Mouse (Mus musculus) gastrocnemius, postnatal 14 days (tissue): Measurements from ENCODE around the gene Rtraf. TPM values are rescaled to one million over a fixed set of nuclear protein-coding genes. Genes with fewer than 3 reads are reported as not detected.
A peak's percentile ranks its signal among the peaks of the same experiment; 100 is the strongest.

ENCODE experiments used
- DNase-seq: peaks from one replicate; pipeline ENCODE4 v3.0.0; 2021; ENCODE audit warnings: mixed read lengths
- intact Hi-C: fragments of 180-260 bp; cut with DNase I; formaldehyde crosslinking; loops from one replicate; pipeline ENCODE4 v1.15.1; 2025; ENCODE audit warnings: low total_unique reads
- total RNA-seq, 2 experiments: library from RNA; stranded (reverse); gene quantifications; 2 replicates each; pipeline ENCODE4 v1.2.3; 2021

Rtraf gene
- total RNA-seq, 2 experiments from 2014 or later, result 68.0 to 70.2 TPM

DNA sequence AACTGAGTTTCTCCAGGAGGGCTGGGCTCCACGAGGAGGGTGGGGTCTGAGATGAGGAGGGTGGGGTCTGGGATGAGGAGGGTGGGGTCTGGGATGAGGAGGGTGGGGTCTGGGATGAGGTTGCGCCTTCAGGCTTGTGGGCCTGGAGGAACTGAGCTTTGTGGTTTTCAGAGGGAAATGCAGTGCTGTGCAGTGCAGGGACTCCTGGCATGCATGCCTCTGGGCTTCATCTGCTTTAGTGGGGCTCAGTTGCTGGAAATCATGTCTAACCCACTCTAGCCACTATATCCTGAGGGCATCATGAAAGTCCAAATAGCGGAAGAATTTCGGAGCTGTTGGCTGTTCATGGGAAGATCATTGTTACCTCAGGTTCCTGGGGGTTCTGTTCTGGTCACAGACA, 20.4 kb downstream of the Rtraf start:
- DNase-seq, result no peak
- intact Hi-C loops, result no loop called here

DNA sequence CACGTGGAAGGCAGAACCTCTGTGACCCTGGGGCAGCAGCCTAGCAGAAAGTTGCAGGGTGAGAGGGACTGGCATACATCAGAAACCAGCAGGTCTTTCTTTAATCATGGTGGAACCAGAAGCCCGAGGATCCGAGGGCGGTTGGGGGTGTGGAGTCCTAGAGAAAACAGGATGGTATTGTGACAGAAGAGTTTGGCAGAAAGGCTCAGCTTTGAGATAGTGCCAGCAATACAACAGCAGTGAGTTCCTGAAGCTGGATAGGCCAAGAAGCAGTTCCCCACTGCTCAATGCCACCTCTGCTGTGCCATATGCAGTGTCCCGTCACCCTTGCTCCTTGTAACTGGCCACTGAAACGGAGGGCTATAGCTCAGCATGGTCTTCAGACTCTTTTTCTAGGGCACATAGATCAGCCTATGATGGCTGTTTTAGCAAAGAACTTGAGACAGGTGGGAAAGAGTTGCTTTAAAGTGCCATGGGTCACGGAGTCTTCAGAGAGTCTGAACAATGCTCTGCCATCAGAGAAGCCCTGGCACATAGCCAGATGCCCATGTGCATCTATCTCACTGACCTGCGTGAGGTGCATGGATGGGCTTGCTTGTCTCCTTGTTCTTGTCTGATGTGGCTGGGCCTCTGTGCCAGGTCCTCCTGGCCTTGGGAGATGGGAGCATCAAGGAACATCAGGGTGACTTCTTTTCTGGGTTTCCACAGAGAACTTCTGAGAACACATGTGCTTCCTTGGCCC, 22.0 kb downstream of the Rtraf start:
- intact Hi-C loops, result no loop called here
- DNase-seq, result no peak

DNA sequence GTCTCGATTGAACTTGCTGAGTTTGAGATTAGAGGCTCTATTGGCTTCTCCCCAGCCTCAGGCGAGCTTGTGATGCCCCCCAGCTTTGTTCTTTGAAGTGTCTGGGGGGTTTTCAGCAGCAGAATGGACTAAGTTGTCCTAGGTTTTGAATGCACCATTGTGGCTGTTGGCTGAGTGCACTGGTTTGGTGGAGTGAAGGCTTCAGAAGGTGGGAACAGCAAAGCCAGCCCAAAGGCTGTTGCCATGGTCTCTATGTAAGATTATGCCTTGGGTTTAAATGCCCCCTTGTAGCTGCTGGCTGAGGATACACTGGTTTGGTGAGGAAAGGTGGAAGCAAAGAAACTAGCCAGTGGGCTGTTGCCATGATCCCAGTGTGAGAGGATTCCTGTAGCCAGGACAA, 23.1 kb downstream of the Rtraf start:
- intact Hi-C loops, result no loop called here
- no peak for DNase-seq

DNA sequence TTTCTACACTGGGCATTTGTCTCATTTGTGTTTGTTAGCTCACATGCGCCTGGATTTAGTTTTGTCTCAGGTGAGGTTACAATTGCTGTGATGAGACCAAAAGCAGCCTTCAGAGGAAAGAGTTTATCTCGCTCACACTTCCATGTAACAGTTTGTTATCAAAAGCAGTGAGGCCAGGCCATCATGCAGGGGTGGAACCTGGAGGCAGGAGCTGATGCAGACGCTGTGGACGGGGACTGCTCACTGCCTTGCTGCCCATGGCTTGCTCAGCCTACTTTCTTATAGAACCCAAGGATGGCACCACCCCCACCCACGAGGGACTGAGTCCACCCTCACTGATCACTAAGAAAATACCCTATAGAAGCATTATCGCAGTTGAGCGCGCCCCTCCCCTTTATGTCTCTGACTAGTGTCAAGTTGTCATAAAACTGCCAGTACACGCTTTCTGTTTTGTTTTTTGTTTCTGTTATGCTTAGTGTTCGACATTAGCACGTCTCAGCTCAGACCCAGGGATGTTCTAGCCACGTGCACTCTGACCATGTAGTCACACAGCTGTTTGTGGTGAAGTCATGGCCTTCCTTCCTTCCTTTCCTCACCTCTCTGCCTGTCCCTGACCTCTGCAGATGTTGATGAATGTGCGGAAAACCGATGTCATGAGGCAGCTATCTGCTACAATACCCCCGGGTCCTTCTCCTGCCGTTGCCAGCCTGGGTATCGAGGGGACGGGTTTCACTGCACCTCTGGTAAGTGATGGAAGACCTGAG, 26.9 kb downstream of the Rtraf start:
- intact Hi-C loops, result no loop called here
- DNase-seq, result no peak

DNA sequence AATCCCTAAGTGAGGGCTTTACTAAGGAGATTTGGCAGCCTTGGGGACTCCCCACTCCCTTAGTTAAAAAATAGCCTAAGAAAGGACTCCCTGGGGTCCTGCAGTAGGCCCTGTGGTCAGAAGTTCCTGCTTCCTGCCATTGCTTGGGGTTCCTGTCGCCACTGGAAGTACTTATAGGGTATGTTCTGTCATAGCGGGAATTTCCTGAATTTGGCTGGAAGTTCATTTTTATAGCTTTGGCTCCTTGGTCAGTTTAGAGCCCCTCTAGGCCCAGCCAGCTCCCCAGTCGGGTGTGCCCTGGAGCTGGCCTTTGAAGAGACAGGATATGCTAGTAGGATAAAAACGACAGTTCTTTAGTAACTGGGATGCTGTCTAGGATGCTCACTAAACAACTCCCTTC, 28.7 kb downstream of the Rtraf start:
- intact Hi-C loops, result no loop called here
- DNase-seq, result no peak

DNA sequence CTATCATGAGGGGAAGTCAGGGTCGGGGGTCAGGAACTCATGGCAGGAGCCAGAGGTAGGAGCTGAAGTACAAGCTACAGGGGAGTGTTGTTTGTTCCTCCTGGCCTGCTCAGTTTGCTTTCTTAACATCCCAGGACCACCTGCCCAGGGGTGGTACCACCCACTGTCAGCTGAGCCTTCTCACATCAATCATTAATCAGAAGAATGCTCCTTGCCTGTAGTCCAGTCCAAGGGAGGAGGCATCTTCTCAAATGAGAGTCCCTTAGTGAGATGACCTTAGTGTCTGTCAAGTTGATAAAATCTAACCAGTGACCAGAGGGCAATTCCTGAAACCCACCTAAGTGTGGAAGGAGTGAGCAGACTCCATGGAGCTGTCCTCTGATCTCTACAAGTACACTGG, 35.2 kb downstream of the Rtraf start:
- DNase-seq, result no peak
- intact Hi-C loops, result no loop called here

DNA sequence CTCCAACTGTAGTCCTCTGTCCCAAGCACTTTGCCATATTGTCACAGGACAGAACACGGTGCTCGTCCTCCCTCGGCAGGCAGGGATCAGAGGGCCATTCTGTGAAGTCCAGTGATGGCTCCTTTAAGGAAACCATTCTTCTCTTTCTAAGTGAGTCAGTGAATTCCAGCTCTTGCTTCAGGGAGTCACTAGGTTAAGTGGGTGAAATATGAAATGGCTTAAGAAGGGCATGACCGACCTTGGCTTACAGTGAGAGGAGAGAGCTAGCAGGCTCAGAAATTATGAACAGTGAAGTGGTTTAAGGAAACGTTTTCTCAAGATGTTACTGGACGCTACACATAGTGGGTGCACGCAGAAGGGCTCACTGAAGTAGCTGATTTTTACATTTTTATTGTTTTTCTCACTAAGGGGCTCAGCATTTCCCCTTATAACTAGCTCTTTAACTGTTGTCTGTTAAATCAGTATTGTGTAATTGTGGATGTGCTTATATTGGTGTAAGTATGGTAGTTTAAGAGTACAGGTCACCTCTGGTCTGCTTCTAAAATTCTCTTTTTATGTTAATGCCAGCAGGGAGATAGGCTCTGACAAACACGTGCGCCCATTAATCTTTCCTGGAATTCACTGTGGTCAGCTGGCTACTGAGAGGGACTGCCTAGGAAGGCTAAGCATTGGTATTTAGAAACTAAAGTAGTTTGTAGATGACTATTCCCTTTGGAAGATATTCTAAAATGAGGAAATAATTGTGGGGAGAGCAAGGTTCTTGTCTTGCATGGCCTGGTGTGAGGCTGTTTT, 37.6 kb downstream of the Rtraf start:
- intact Hi-C loops, result no loop called here
- DNase-seq, result no peak

DNA sequence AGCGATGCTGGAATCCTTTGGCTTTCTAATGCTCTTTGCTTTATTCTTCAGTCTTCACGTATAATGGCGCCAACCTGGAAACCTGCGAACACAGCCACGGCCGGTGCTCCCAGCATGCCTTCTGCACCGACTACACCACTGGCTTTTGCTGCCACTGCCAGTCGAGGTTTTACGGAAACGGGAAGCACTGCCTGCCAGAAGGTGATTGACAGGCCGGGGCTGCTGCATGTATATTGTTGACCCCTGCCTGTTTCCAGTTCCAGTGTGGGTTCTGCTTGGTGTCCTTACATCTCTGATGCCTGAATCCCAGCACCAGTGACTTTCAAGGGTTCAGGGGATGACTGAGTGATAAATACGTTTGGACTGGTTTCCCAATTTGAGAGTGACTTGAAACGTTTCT, 45.7 kb downstream of the Rtraf start:
- intact Hi-C loops, result no loop called here

DNA sequence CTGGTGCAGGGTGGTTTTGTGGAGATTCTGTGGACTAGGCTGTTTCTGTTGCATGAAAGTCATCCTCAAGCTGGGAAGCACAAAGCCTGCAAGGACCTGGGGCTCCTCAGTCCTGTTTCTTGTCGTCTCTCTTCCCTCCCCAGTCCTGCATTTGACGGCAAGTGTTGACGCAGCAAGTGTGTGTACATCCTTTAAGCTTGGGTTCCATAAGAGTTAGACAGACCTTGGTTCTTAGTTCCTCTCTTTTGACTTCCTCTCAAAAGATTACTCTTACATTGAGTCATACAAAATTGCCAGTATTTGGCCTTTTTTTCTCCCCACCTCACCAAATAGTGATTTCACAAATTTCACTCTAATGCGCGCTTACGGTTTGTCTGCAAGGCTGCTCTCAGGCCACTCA, 46.3 kb downstream of the Rtraf start:
- no peak for DNase-seq
- intact Hi-C loops, result no loop called here

More for the DNA sequence above, 45.7 kb downstream of the Rtraf start:
- DNase-seq, result no peak

DNA sequence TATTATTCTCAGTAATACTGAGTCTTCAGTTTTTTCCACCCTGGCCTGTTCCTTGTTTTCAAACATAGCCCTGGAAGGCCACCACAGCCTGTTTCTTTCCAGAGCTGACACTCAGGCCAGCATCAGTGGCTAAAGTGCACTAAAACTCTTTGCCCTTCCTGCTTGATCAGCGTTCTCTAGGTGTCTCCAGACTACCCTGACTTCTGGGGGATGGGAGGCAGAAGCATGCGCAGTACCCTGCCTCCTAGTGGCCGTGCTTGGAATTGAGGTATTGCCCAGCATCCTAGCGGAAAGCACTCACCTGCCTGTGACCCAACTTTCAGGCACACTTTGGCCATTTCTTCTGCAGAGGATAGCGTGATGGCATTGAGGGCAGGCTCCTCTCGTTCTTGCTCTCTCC, 46.7 kb downstream of the Rtraf start:
- DNase-seq, result peak; percentile 30
- intact Hi-C loops, result no loop called here

DNA sequence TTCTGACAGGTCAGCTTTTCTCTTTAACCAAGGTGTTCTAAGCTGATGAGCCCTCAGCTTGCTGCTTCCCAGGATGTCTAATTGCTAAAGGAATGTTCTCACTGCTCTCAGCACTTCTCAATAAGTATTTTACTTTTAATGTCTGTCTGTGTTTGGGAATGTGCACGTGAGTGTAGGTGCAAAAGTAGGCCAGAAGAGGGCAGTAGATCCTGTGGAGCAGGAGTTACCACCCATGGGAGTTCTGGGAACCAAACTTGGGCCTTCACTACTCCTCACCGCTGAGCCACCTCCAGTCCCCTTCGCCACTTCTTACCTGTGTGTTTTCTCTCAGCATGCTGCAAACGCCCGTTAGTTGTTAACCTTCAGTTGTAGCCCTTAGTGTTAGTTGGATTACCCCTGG, 47.4 kb downstream of the Rtraf start:
- DNase-seq, result no peak
- intact Hi-C loops, result no loop called here

DNA sequence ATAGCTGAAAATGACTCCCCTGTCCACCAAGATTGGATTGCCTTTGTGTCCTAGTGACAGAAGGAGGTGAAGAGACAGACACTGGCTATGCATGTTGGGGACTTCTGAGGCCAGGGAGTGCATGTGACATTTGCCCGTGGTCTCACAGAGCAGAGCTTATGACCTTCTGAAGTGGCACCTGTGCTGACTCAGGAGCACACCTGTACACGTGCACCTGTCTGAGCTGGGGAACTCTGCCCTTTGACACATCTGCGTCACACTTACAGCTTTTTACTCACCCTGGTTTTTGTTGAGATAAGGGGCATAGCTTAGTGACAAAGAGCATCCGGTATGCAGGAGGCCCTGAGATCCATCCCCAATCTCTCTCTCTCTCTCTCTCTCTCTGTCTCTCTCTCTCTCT, 48.1 kb downstream of the Rtraf start:
- no peak for DNase-seq
- intact Hi-C loops, result no loop called here

DNA sequence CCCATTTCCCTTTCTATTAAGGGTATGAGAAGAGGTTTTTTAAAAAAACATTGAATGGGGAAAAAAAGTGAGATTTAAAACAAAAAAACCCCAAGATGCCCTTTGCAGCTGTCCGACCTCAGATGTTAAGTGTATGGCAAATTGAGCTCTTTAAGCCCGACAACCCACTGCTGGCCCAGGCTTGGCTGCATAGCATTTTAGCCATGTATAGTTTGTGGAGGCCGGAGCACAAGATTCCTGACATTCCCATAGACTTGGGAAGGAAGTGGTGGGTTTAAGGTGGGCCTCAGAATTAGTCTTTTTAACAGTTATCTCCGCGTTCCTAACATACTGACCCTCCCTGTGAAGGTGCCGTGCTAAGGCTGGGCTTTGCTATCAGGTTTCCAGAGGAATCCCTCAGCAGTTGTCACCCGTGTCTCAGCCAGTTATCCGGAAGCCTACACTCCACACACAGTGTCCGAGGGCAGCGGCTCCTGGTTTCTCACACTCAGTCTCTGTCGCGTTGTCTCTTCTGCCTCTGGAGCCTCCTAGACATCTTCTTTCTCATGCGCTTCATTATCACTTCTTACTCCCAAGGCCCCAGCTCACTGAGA, 49.5 kb downstream of the Rtraf start:
- intact Hi-C loops, result no loop called here
- DNase-seq, result no peak

DNA sequence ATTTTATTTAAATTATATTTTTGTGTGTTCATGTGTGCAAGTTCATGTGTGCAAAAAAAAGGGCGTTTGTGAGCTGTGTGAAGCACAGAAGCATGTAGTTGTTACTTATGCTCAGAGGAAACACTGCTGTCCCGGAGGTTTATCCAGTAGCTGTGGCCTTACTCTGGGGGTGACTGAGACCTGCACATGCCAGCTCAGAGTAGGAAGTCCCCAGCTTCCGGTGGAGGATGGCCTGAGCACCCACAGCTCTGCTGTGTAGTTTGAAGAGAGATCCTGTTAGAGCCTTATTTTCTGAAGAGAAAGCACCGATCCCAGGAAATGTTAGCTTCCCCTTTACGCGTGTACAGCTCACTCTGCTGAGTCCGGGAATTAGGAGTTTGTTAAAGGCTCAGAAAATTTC, 52.5 kb downstream of the Rtraf start:
- intact Hi-C loops, result no loop called here

DNA sequence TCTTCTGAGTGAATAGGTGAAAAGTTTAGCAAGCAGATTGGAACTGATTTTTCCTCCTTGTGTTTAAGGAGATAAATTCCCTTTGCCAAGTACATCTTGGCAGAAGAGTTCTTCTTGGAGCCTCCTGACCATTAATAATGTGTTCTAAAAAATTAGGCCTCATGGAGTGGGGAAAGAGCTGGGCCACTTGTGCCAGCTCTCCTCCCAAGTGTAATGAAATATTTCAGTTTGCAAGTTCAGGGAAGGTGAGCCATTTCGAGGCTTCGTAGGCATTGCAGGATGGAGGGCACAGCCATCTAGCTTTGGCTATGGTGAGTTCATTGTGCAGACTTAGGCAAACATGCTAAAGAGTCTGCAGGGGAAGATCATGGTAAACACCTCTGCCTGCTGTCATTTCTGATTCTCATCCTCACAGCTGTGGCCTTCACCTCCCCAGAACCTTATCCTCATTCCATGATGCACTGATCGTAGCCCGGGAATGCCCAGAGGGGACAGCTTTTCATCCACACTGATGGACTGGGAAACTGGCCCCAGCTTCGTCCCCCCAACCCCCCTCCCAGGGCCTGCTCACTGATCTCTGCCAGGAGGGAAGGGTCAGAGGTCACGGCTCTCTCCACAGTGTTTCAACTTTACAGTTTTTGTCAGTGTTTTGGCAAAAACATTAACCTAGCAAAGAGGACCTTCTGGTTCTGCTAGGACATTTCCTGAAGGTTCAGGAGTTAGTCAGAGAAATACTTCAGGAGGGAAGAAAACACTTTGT, 54.0 kb downstream of the Rtraf start:
- intact Hi-C loops, result no loop called here
- DNase-seq, result peak; percentile 65

More for the DNA sequence above, 52.5 kb downstream of the Rtraf start:
- DNase-seq, result no peak

DNA sequence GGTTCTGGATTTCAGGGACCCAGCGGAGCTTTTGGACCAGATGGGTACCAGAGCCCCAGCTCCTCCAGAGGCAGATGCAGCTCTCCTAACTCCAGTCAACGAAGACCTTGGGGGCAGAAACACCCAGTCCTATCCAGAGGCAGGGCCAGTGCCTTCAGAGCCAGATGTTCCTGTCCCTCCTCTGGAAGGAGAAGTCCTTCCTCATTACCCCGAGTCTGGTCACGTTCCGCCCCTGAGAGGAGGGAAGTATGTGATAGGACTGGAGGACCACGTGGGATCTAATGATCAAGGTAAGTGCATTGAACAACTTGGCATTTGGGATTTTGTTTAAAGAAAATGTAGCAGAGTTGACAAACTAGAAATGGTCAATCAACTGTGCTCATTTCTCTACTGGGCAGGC, 55.0 kb downstream of the Rtraf start:
- DNase-seq, result no peak
- intact Hi-C loops, result no loop called here

DNA sequence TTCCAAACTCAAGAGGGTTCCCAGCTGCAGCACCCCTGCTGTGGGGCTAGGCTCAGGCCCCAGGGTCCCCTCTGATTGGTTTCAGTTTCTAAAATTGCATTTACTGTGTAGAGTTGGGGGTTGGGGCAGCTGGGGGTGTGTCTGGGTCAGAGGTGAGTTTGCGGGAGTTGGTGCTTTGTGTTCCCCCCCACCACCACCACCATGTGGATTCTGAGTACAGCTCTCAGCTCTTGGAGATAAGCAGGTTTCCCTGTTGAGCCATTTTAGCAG, 57.3 kb downstream of the Rtraf start:
- intact Hi-C loops, result no loop called here
- DNase-seq, result no peak

DNA sequence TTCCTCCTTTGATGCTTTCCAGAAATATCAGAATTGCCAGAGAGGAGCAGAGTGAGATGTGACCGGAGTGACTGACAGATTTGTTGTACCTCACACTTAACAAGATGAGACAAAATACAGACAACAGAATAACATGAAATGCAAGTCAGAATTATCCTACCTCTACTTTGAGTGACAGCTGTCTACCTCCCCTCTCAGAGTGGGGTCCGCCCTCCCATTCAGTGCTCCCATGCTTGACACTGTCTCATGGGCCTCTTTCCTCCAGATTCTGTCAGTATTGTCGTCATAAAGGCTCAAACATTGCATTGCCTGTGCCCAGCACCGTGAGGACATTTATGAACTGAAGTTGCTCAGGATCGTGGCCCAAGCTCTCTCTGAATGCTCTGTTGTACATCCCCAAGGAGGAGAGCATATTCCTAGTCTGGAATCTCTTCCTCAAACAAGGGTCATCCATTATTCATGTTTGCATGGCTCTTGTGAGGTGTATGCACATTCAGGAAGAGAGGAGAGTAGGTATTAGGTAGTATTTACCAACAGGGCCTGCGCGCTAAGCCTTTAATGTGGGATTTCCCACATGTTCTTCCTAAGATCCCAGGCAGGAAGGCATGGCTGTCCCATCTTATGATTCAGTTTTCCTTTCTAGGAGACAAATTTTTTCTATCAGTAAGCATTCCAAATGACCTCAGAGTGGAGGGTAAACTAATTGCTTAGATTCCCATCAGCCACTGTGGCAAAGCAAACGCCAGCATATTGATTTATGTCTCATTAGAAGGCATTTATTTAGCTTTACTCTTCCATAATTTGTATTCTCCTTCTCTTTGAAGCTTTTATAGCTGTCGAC, 57.9 kb downstream of the Rtraf start:
- intact Hi-C loops, result no loop called here
- no peak for DNase-seq

DNA sequence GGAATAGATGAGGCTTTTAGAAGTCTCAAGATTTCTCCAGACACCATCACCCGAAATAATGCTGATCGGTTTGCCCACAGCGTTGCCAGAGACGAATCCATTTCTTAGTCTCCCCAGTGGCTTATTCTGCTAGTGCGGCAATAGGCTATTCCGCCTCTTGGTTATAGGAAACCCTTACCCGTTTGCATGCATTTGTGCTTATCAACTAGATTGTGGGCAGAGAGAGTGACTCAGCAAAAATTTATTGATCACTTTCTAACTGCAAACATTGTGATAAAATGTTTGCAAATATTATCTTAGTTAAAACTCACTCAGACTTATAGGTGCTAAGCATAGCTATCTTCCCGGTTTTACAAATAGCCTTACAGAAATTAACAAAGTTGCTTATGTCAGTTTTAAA, 59.3 kb downstream of the Rtraf start:
- DNase-seq, result no peak
- intact Hi-C loops, result no loop called here
